13 mouse cellular contexts compared by ENCODE assay signal in genomic region chr17:43279671-43280070, GRCm38 (mm10). TPM values are rescaled to one million over a fixed set of nuclear protein-coding genes. Genes with fewer than 3 reads are reported as not detected.
"Had no signal": no experiment of that assay in that cellular context is flagged by ENCODE, and none has a peak within 500 bp of the region (broad histone marks: within the 10 kb centered on the region; RNA-seq: fewer than 3 reads in every experiment).

No protein-coding gene starts in this region.

- H3K4me3 ChIP-seq: limb, embryonic 13.5 days; liver, embryonic 12.5 days; midbrain, embryonic 13.5 days had no signal

- H3K27ac ChIP-seq: kidney, postnatal 0 days; limb, embryonic 13.5 days; liver, embryonic 12.5 days; midbrain, embryonic 13.5 days had no signal

- H3K9ac ChIP-seq: limb, embryonic 13.5 days; liver, embryonic 12.5 days; midbrain, embryonic 13.5 days had no signal

- H3K27me3 ChIP-seq: limb, embryonic 13.5 days; liver, embryonic 12.5 days; midbrain, embryonic 13.5 days had no signal

- H3K9me3 ChIP-seq: limb, embryonic 13.5 days; liver, embryonic 12.5 days; midbrain, embryonic 13.5 days had no signal

- H3K36me3 ChIP-seq: limb, embryonic 13.5 days; liver, embryonic 12.5 days; midbrain, embryonic 13.5 days had no signal

- ATAC-seq: liver, embryonic 12.5 days; midbrain, embryonic 13.5 days had no signal

- H3K4me2 ChIP-seq: limb, embryonic 13.5 days; liver, embryonic 12.5 days; midbrain, embryonic 13.5 days had no signal

- DNase-seq: kidney, adult 18-20 months; left cerebral cortex, postnatal 4 days; spleen, adult 18-20 months; thymus, adult 2 months; thymus, postnatal 25 days had no signal

- H3K4me1 ChIP-seq: liver, embryonic 12.5 days; midbrain, embryonic 13.5 days had no signal

RNA-seq across cellular contexts. Expression of gene Adgrf1, which starts 9.5 kb away (rescaled TPM):
- polyA plus RNA-seq: lung, embryonic 16.5 days; midbrain, embryonic 13.5 days; midbrain, postnatal 0 days; neural tube, embryonic 14.5 days; stomach, embryonic 14.5 days had no signal
